Mouse (Mus musculus) granulocyte monocyte progenitor cell, adult 5-6 weeks (primary cell): Measurements from ENCODE around the gene Chd6. TPM values are rescaled to one million over a fixed set of nuclear protein-coding genes. Genes with fewer than 3 reads are reported as not detected.

ENCODE experiments used
- ATAC-seq: replicated peaks from 2 replicates; pipeline ENCODE4 v1.8.0; 2016; ENCODE audit warnings: mild to moderate bottlenecking, moderate TSS enrichment, inconsistent platforms; ENCODE audit not compliant: poor library complexity, severe bottlenecking
- total RNA-seq, 2 experiments: library from RNA; stranded (forward) in 1 of 2; stranded (reverse) in 1 of 2; fragments of 200-712, 200-1000 nt in 1 of 2; fragments of >200 nt in 1 of 2; fragmentation: Nextera tagmentation in 1 of 2; gene quantifications; 2 replicates each; pipeline ENCODE4 v1.2.3; 2014 to 2017

The Chd6 gene
- total RNA-seq, 2 experiments from 2014 or later, result 31.9 to 61.1 TPM

DNA sequence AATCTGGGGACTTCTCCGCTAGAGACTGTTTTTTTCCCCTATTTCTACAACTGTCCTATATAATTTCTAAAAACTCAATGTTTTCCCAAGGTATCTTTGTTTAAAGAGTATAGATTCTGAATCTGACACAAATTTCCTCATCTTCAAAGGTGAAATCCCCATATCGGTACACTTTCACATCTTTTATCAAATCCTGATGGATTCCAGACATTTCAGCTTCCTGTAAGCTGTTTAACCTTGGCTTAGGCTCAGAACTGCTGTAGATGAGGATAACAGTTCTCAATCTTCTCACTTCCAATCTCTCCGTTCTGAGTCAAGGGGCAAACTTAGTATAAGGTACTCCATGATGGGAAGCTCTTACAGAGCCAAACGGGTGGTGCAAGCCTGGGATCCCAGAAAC is 32.6 kb downstream of the Chd6 start:
- no peak for ATAC-seq

- no peak for ATAC-seq
Observed at GRCm38 (mm10) chr2:161075553-161075952, 33.3 kb downstream of the Chd6 start.

DNA sequence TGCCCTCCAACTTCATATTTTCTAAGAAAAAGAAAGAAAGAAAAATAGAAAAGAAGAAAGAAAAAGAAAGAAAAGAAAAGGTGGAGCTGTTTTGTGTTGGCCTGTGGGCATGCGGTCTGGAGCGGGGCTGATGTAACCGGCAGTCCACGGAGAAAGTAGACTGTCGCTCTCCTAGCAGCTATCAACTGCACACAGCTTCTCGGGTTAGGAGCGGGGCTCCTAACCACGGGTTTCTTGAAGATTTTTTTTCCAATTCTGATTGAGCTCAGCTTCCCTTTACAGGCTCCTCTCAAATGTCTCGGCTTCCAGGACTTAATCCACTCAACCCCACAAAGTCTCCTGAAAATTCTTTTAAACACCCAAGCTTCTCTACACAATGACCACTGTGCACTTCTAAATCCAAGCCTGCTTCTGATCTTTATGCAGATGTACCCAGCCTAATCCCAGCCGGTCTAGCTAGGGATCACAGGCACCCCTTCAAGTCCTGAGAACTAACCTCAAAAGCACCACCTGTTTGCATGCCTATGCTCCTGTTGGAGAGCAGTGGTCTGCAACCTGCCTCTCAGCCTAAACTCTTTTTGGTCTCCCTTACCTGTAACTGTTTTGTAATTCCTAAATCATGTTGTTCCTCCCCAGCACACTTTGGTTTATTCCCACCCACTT is 42.6 kb downstream of the Chd6 start:
- 0 out of 2 replicates have a peak, but pooled peaks have one; percentile 40 for ATAC-seq

- ATAC-seq, result no peak
Observed at GRCm38 (mm10) chr2:161065594-161065993, 43.3 kb downstream of the Chd6 start.

GRCm38 (mm10) chr2:161064836-161065235 is 44.0 kb downstream of the Chd6 start:
- no peak for ATAC-seq

DNA sequence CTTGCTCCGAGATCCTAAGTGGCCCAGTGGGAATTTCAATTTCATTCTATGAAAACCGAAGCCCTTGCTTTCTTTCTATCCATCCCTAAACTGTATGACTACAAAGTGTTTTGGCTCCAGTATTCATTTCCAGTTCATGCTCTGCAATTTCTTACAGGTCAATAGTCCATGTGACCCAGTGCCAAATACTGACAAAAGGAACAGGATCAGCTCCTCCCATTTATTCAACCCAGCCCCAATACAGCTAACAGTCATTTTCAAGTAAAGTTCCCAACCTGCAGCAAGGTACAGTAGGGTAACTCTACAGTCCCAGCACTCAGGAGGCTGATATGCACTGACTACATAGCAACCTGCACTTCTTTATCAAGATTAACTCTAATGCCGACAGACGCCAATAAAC is 50.0 kb downstream of the Chd6 start:
- no peak for ATAC-seq

- peak; percentile 35; the same call in 1 of the 2 replicates for ATAC-seq
Observed at GRCm38 (mm10) chr2:161053765-161054164, 55.1 kb downstream of the Chd6 start.

GRCm38 (mm10) chr2:161052175-161052574 is 56.7 kb downstream of the Chd6 start:
- ATAC-seq, result no peak

DNA sequence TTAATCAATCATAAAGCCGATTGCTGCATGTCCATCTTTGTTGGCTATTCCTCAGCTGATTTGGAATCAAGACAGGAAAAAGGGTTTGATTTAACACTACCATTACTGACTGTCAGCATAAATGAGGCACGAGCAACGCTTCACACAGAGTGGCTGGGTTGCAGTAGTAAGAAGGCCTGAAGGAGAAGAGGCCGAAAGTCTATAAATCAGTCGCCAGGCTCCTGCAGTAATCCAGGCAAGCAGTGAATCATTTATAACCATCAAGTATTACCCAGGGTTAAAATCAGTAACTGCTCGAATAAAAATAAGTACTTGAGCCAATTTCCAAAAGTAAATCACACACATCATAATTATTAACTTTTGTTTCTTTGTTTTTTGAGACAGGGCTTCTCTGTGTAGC is 59.4 kb downstream of the Chd6 start:
- ATAC-seq, result no peak

DNA sequence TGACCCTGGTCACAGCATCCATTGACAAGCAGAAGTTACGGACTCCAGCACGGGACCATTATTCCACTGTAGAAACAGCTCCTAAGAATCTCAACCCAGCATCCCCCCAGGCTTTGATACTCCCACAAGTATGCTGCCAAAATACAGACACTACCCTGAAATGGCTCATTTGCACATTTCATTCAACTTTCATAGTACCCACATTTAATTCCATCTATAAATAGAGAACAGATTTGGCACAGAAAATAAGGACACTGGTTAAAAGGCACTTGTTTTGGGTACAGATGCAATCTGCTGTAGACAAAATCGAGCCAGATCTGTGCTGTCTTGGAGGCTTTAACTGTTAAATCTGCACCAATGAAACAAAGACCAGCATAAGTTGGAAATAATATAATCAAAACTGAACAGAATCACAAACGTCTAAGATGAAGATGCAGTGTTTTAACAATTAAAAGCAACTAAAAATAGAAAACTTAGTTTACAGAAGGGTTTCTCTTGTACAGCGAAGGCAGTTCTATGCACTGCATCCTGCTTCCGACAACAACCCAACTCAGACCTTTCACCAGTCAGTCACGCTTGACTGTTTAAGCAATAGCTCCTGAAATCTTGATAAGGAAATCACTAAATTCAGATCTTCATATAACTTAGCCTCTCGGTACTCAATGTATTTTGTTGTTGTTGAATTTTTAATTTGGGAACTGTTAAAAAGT is 64.2 kb downstream of the Chd6 start:
- no peak for ATAC-seq

GRCm38 (mm10) chr2:161042874-161043273 is 66.0 kb downstream of the Chd6 start:
- ATAC-seq, result no peak

DNA sequence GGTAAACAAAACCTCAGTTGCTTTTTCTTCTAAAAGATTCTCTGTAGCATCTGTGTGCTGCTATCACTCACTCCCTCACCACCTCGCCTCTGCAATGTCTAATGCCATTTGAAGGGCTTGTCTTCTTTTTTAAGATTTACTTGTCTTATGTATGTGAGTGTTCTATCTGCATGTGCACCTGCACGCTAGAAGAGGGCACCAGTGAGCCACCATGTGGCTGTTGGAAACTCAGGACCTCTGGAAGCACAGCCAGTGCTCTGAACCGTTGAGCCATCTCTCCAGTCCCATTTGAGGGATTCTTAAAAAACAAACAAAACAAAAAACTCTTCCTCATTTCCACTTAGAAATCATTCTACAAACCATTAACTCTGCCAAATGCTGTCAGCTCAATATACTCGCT is 68.1 kb downstream of the Chd6 start:
- no peak for ATAC-seq

DNA sequence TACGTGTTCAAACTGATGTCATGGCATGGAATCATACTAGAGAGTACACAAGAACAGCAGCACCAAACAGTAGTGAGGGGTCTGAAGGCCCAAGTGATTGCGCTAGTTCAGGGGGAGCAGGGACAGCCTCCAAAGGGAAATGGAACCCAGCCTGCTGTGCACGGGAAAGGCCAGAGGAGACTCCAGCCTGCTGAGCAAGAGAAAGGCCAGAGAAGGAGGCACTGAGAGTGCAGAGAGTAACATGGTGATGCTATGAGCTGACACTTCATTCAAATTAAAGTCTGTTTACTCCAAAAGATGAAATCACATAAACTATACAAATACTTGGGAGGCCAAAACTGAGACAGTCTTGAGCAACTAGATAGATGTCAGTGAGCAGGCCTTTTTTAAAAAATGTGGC is 71.1 kb downstream of the Chd6 start:
- ATAC-seq, result no peak

DNA sequence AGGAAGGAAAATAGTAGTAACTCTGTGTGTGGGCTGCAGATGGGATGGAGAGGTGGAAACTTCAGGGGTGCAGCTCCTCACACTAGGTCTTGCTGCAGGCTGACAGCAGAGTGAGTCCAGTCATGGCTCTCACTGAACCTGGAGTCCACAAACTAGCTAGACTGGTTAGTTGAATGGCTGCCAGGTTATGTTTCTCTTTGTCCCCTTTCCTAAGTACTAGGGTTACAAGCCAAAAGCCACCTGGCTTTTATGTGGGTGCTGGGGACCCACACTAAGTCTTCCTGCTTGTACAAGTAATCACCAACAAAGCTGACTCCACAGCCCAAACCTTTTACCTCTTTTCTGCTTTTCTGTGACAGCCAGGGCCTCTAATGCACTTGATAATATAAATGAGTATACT is 75.7 kb downstream of the Chd6 start:
- no peak for ATAC-seq

- no peak for ATAC-seq
Observed at GRCm38 (mm10) chr2:161032394-161032793, 76.5 kb downstream of the Chd6 start.

- no peak for ATAC-seq
Observed at GRCm38 (mm10) chr2:161024606-161025005, 84.3 kb downstream of the Chd6 start.

DNA sequence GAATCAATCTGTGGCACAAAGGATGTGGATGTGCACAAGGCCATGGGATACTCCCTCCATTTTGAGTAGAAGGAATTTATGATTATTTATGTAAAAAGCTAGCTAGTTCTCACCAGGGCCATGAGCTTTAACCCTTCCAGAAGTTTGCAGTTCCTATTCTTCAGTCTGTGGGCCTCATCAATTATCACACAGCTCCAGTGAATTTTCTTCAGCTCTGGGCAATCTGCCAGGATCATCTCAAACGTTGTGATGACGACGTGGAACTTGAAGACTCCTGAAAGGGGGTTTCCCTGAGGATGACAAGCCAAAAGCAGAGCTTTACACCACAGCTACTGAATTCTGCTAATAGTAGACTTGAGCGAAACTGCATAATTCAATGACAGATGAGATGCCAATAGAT is 91.0 kb downstream of the Chd6 start:
- no peak for ATAC-seq

DNA sequence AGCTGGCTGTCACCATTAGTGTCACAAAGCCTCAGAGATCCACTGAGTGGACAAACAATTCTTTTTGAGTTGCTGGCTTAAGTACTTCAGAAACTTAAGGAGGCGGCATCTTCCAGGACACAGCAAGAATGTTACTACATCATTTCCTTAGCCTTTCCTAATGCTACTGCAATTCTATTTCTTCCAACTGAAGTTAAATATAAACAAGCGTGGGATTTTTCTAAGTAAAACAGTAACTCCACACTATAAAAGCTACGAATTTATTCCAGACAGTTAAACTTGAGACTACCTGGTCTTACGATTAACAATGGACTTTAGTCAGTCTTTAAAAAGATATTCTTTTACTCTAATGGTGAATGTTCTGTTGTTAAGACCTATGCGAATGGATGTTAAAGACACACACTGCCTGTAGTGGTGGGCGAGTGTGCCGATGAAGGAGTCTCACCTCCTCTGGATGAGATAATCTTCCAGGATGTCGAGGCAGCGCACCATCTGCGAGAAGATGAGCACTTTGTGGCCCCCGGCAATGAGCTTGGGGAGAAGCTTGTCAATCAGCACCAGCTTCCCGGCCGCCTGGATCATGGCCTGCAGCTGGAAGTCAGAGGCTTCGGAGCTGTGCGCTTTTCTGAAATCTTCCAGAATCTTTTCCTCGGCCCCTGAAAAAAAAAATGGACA is 96.2 kb downstream of the Chd6 start:
- ATAC-seq, result no peak

DNA sequence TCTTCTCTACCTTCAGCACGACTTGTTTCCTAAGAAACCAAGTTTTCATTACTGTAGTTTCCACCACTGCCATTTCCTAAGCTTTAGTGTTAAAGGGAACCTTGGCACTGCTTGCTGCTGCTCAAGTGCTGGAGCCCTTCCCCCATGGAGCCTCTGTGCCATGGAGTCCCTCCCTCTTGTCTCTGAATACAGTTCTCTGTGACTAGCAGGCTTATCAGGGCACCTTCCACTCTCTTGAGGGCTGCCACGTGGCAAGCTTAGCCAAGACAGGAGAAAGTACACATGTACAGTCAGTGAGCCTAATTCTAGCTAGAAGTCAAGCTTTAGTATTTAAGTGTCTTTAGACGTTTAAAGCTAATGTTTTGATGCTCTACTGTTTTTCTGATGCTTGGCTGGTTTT is 104.5 kb downstream of the Chd6 start:
- no peak for ATAC-seq

GRCm38 (mm10) chr2:160996987-160997763 is 111.7 kb downstream of the Chd6 start:
- no peak for ATAC-seq

DNA sequence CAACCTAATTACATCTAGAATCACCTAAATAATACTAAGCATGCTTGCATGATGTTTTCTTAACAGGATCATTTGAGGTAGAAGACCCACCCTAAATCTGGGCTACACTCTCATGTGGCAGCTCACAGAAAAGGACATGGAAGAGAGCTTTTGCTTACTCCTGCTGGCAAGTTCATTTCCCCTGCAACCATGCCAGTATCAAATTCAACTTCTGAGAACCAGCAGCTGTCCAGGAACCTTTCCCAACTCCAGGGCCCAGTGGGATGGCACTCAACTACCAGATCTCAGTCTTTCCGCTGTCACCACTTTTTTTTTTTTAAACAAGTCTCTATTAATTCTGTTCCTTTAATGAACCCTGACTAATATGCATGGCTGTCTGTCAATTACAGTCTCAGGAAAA is 114.7 kb downstream of the Chd6 start:
- ATAC-seq, result no peak
